Mouse (Mus musculus) MN1 (cell line): ENCODE measurements around the gene H3f3b.
"Not testable (repeated sequence)": the region's sequence is repeated elsewhere in the genome, so short reads cannot be mapped to it uniquely, and the experiment has no call there.

Experiments
- DNase-seq: peaks from one replicate; pipeline ENCODE4 v3.0.0-alpha.2; 2016; ENCODE audit warnings: low spot score

The H3f3b gene

GRCm38 (mm10) chr11:116020519-116020922 is 7.2 kb downstream of the H3f3b start:
- peak; percentile 57 for DNase-seq

DNA sequence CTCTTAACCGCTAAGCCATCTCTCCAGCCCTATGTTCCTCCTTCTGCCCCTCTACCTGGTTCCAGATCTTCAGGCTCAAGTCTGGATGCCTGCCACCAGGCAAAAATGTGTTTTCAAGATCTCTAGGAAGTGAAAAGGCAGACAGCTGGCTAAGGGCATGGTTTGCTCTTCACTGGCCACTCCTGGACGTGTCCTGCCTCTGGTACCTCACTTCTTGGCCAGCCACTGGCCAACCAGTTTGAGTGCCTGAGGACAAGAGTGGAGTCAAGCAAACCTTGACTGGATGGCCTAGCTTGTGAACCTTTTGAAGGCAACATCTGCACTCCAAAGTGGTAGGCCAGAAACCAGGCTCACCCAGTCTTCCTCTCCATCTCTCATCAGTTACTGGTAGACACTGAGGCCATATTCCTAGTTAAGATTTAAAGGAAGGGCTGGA is 7.8 kb downstream of the H3f3b start:
- peak; percentile 57 for DNase-seq

DNA sequence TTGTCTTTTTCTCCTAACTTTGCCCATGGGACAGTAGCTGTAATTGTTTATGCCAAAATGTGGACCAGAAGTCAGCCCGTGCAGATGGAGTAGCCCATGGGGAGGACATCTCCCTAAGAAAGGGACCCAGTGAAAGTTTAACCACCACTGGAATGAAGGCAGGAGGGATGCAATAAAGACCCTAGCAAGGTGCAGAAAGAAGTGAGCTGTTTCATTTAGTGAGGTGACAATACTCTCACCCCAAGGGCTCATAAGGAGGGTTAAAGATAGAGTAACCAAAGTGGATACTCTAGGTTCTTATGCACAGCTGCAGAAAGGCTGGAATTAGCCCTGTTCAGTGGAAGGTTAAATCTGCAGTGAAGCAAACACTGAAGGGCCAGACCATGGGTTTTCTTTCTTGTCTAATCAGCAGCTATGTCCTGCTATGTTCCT is 8.4 kb downstream of the H3f3b start:
- DNase-seq: no peak

DNA sequence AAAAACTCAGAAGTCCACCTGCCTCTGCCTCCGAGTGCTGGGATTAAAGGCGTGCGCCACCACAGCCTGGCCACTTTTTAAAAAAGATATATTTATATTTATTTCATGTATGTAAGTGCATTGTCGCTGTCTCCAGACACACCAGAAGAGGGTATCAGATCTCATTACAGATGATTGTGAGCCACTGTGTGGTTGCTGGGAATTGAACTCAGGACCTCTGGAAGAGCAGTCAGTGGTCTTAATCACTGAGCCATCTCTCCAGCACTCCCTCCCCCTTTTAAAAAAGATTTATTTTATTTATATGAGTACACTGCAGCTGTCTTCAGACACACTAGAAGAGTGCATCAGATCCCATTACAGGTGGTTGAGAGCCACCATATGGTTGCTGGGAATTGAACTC is 8.9 kb downstream of the H3f3b start:
- not testable (repeated sequence) for DNase-seq

- peak; percentile 42 for DNase-seq
These were observed 9.7 kb downstream of the H3f3b start for GRCm38 (mm10) chr11:116018106-116018505.

- DNase-seq: no peak
These were observed 12.9 kb downstream of the H3f3b start for GRCm38 (mm10) chr11:116014821-116015220.

- DNase-seq: peak; percentile 81
These were observed 15.4 kb downstream of the H3f3b start, which contains the start of gene Galk1 for GRCm38 (mm10) chr11:116012262-116012947. Gene Galk1, minus strand, starts transcription at chr11:116012719.

DNA sequence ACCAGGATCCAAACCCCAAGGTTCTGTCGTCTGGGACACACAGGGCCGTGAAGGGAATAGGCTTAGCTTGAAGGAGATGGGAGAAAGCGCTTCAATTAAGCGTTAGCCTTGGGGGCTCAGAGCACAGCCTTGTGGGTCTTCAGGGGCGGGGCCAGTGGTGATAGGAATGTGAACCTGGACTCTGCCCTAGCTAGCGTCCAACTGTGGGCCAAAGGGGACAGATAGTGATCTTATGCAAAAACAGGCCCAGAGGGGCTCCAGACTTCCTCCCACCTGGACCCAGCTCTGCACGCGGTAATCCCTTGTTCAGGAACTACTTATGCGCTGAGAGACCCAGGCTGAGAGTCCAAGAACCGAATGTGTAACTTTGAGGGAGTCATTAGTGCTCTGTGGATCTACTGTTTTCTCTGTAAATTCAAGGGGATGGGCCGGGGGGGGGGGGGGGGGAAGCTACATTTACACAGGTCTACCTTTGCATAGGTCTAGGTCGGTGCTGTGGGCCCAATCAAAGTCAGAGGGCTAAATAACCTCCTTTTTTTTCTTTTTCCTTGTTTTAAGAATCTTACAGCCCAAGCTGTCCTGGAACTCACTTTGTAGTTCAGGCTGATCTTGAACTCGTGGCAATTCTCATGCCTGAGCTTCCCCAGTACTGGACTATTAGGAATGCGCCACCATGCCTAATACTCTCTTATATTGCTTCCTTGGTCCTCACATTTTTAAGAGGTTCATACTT is 16.1 kb downstream of the H3f3b start:
- DNase-seq: no peak

DNA sequence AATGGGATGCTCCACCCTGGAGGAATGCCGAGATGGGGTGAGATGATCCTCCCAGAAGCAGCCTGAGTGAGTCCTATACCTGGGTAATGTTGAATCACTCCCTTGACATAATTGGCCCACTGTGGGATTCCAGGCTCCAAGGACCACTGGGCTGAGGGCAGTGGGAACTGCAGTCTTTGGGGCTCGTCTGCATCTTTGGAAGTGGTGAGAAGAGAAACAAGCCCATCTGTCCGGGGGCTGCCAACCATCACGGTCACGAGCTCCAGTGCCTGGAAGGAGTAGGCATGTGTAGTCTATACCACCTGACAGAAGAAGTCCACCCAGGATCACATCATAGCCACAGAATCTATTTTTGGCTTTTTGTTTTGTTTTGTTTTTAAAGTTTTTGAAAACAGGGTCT is 16.8 kb downstream of the H3f3b start:
- DNase-seq: no peak

GRCm38 (mm10) chr11:116010146-116010545 is 17.6 kb downstream of the H3f3b start:
- DNase-seq: no peak

- DNase-seq: no peak
These were observed 18.1 kb downstream of the H3f3b start for GRCm38 (mm10) chr11:116009661-116010060.

DNA sequence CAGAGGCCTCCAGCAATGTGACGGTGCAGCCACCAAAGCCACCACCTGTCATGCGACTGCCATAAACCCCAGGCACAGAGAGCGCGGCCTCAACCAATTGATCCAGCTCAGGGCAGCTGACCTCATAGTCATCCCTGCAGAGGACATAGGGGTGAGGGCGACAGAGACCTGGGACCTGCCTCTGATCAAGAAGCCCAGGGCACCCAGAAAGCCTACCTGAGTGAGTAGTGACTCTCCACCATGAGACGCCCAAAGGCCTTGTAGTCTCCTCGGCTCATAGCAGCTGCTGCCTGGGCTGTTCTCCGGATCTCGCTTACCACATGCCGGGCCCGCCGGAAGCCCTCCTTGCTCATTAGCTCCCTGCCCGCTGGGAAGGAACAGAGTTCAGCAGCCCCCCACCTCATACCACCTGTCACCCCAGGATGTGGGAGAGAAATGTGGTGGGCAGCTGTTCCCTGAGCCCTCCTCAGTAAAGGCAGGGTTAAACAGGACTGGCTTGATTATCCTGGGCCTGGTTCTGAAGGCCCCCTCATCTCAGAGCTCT is 18.9 kb downstream of the H3f3b start:
- no peak for DNase-seq

- no peak for DNase-seq
These were observed 19.4 kb downstream of the H3f3b start for GRCm38 (mm10) chr11:116008411-116008810.

DNA sequence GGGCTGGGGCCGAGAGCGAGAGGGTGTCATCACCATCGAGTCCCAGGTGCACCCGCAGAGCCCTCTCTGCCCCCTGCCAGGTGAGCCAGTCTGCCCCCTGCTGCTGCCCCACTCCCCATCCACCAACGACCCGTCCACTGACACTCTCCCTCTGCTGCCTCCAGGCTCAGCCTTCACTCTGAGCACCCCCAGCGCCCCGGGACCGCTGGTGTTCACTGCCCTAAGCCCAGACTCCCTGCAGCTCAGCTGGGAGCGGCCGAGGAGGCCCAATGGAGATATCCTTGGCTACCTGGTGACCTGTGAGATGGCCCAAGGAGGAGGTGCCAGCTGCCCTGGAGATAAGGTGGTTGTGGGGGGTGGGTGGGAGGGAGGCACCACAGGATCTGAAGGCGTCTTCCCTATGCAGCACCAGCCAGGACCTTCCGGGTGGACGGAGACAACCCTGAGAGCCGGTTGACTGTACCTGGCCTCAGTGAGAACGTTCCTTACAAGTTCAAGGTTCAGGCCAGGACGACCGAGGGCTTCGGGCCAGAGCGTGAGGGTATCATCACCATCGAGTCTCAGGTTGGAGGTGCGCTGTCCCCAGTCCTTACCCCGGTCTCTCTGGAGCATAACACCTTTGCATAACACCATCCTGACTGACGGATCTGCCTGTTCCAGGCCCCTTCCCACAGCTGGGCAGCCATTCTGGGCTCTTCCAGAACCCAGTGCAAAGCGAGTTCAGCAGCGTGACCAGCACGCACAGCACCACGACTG is 20.5 kb downstream of the H3f3b start:
- DNase-seq: no peak

- no peak for DNase-seq
These were observed 21.9 kb downstream of the H3f3b start for GRCm38 (mm10) chr11:116005701-116006419.

DNA sequence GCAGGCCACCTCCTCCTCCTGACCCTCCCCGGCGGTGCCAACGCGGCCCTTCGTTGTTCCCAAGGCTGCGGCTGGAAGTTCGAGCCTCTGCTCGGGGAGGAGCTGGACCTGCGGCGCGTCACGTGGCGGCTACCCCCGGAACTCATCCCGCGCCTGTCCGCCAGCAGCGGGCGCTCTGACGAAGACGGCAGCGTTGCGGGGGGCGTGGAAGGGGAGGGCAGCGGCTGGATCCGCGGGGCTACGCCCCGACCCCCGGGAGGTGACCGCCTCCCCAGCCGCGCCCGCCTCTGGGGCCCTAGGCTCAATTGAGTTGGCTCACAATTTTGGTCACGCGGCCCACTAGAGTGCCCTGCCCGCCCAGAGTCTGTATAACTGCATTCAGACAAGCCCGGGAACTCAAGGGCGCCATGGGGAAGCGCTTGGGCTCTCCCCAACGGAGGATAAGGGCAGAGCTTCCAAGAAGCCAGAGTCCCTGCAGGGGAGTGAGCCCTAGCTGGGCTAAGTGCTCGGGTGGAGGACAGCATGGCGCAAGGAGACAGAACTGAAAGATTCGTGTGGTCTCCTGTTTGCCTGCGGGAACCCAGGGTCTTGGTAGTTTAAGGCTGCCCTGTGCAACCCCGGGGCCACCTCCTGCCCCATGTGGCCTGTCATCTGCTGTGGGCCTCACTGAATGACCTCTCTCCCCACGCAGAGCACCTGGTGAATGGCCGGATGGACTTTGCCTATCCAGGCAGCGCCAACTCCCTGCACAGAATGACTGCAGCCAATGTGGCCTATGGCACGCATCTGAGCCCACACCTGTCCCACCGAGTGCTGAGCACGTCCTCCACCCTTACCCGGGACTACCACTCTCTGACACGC is 22.7 kb downstream of the H3f3b start:
- no peak for DNase-seq

GRCm38 (mm10) chr11:116004186-116004823 is 23.5 kb downstream of the H3f3b start:
- no peak for DNase-seq

DNA sequence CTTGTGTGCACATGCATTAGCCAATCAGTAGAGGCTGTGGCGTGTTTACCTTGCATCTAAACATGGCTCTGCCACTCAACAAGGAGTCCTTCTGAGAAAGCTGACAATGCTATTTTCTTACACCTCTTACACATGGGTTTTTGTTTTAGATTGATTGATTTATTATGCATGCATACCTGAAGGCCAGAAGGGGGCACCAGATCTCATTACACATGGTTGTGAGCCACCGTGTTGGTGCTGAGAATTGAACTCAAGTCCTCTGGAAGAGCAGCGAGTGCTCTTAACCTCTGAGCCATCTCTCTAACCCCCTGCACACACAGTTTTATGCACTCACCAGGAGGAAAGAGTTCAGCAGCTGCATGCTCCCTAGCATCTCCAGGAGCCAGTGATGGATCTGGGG is 24.9 kb downstream of the H3f3b start:
- no peak for DNase-seq

DNA sequence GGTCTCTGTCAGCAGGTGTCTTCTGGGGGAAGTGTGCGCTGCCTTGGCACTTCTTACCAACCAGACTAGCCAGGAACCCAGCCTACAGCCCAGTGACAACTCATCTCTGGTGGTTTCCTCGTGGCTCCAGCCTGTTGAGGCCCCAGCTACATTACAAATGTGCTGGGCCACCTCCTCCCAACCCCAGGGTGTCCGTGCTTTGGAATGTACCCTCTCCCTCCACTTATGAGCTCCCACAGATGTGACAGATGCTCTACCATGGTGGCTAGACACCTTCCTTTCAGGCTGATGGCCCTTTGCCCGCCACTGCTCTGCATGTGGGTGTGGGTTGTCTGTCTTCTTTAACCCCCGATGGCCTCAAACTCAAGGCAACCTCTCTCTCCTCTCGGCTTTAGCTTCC is 26.0 kb downstream of the H3f3b start:
- no peak for DNase-seq

DNA sequence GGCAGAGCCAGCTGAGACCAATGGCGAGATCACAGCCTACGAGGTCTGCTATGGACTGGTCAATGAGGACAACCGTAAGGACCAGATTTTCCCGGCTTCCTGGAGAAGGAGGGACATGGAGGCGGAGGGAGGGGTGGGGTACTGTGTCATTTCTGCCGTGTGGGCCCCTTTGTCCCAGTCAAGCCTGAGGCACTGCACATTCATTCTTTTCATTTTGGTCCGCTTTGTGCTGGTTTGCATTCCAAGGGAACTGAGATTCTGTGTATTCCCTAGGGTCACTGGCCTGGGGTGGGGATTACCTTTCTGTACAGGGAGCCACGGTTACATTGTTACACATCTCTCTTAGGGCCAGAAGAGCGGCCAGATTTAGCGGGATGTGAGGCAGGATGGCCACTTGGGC is 27.2 kb downstream of the H3f3b start:
- DNase-seq: peak; percentile 43
